Mouse (Mus musculus) common myeloid progenitor, adult 5-6 weeks (primary cell): ENCODE data around the gene Prdm16. TPM values are rescaled to one million over a fixed set of nuclear protein-coding genes. Genes with fewer than 3 reads are reported as not detected.

Source experiments
- ATAC-seq: replicated peaks from 2 replicates; pipeline ENCODE4 v1.8.0; 2016; ENCODE audit warnings: low read depth, mild to moderate bottlenecking, moderate TSS enrichment, inconsistent platforms; ENCODE audit not compliant: poor library complexity, severe bottlenecking
- total RNA-seq: library from RNA; stranded (forward); fragments of 200-1000, 187-1606 nt; gene quantifications from 2 replicates; pipeline ENCODE4 v1.2.3, GENCODE M21; 2017

The Prdm16 gene
- total RNA-seq, 1 experiment from 2014 or later = 1.7 TPM

- no peak for ATAC-seq
Measured at GRCm38 (mm10) chr4:154569845-154570244, 66.8 kb downstream of the Prdm16 start.

- no peak for ATAC-seq
Measured at GRCm38 (mm10) chr4:154568798-154569197, 67.9 kb downstream of the Prdm16 start.

- ATAC-seq = no peak
Measured at GRCm38 (mm10) chr4:154567942-154568341, 68.7 kb downstream of the Prdm16 start.

GRCm38 (mm10) chr4:154563201-154563600 lies 73.5 kb downstream of the Prdm16 start:
- peak; percentile 28; the same call in 1 of the 2 replicates for ATAC-seq

- ATAC-seq = no peak
Measured at GRCm38 (mm10) chr4:154558041-154558440, 78.6 kb downstream of the Prdm16 start.

- no peak for ATAC-seq
Measured at GRCm38 (mm10) chr4:154557168-154557567, 79.5 kb downstream of the Prdm16 start.

GRCm38 (mm10) chr4:154556418-154556817 lies 80.3 kb downstream of the Prdm16 start:
- no peak for ATAC-seq

- peak; percentile 75 for ATAC-seq
Measured at GRCm38 (mm10) chr4:154549961-154550393, 86.7 kb downstream of the Prdm16 start.

- no peak for ATAC-seq
Measured at GRCm38 (mm10) chr4:154549497-154549896, 87.2 kb downstream of the Prdm16 start.

GRCm38 (mm10) chr4:154547176-154547855 lies 89.4 kb downstream of the Prdm16 start:
- no peak for ATAC-seq

GRCm38 (mm10) chr4:154545296-154545695 lies 91.4 kb downstream of the Prdm16 start:
- ATAC-seq = no peak

GRCm38 (mm10) chr4:154543921-154544320 lies 92.8 kb downstream of the Prdm16 start:
- no peak for ATAC-seq

- no peak for ATAC-seq
Measured at GRCm38 (mm10) chr4:154543128-154543527, 93.5 kb downstream of the Prdm16 start.

- ATAC-seq = peak; percentile 64
Measured at GRCm38 (mm10) chr4:154542568-154542967, 94.1 kb downstream of the Prdm16 start.

- peak; percentile 75 for ATAC-seq
Measured at GRCm38 (mm10) chr4:154541632-154542276, 94.9 kb downstream of the Prdm16 start.

- ATAC-seq = no peak
Measured at GRCm38 (mm10) chr4:154540671-154541070, 96.0 kb downstream of the Prdm16 start.

GRCm38 (mm10) chr4:154539703-154540102 lies 97.0 kb downstream of the Prdm16 start:
- no peak for ATAC-seq

- ATAC-seq = no peak
Measured at GRCm38 (mm10) chr4:154538727-154539126, 97.9 kb downstream of the Prdm16 start.

GRCm38 (mm10) chr4:154536110-154536509 lies 100.6 kb downstream of the Prdm16 start:
- no peak for ATAC-seq

GRCm38 (mm10) chr4:154531368-154531767 lies 105.3 kb downstream of the Prdm16 start:
- peak; percentile 79 for ATAC-seq

- peak; percentile 23 for ATAC-seq
Measured at GRCm38 (mm10) chr4:154530336-154530735, 106.3 kb downstream of the Prdm16 start.

- ATAC-seq = no peak
Measured at GRCm38 (mm10) chr4:154527506-154527905, 109.2 kb downstream of the Prdm16 start.
